Mouse (Mus musculus): ENCODE data around the gene S100a16. TPM values are rescaled to one million over a fixed set of nuclear protein-coding genes. Genes with fewer than 3 reads are reported as not detected.

S100a16 gene
- polyA plus RNA-seq, 1 experiment from 2014 or later: 244 TPM

GRCm38 (mm10) chr3:90513796-90514590, 23.1 kb upstream of the S100a16 start, which contains the start of the genes S100a1 and S100a13:
S100a1 (minus strand) TSS chr3:90514392.
S100a13 (plus strand) TSS chr3:90514435.
- no peaks in the 10 kb centered on the region for H3K36me3 ChIP-seq (ENCODE audit: control insufficient read depth, insufficient read depth, low read length)
- 7% methylated on average over 25 of the region's 25 CpGs for WGBS
- no peak within 1 kb of the TSS; the same call in 1 of the 2 replicates for H3K27ac ChIP-seq (ENCODE audit: low read length)

GRCm38 (mm10) chr3:90514691-90515090, 22.4 kb upstream of the S100a16 start:
- Histone ChIP-seq H3K27me3 (ENCODE audit: control insufficient read depth, insufficient read depth, low read length) (no peaks in the 10 kb centered on the region), H3K4me1 (ENCODE audit: control insufficient read depth, insufficient read depth, low read length) (peaks cover 6% of the 10 kb centered on the region), H3K9ac (replicated peaks; ENCODE audit: low read depth, low read length) (peak overlapping the region; percentile 38; the same call in 1 of the 2 replicates), H3K4me2 (replicated peaks; ENCODE audit: low read depth, low read length) (peak overlapping the region; percentile 75), H3K27ac (ENCODE audit: low read length) (no peak overlapping the region), H3K4me3 (ENCODE audit: low read depth, low read length) (peak overlapping the region; percentile 31), H3K36me3 (ENCODE audit: control insufficient read depth, insufficient read depth, low read length) (no peaks in the 10 kb centered on the region), H3K9me3 (ENCODE audit: control insufficient read depth, low read depth, low read length) (no peaks in the 10 kb centered on the region)
- 0% methylated on average over 10 of the region's 10 CpGs for WGBS
- peak; percentile 82 for ATAC-seq (ENCODE audit: insufficient number of reproducible peaks, insufficient read depth, low FRiP score, low read depth)

More at GRCm38 (mm10) chr3:90513796-90514590, 23.1 kb upstream of the S100a16 start, which contains the start of the genes S100a1 and S100a13:
- Histone ChIP-seq H3K9ac (replicated peaks; ENCODE audit: low read depth, low read length) (peak within 1 kb of the TSS; percentile 38; the same call in 1 of the 2 replicates), H3K4me2 (replicated peaks; ENCODE audit: low read depth, low read length) (peak within 1 kb of the TSS; percentile 75), H3K4me3 (ENCODE audit: low read depth, low read length) (peak within 1 kb of the TSS; percentile 31), H3K4me1 (ENCODE audit: control insufficient read depth, insufficient read depth, low read length) (peaks cover 6% of the 10 kb centered on the region), H3K9me3 (ENCODE audit: control insufficient read depth, low read depth, low read length) (no peaks in the 10 kb centered on the region), H3K27me3 (ENCODE audit: control insufficient read depth, insufficient read depth, low read length) (no peaks in the 10 kb centered on the region)
- ATAC-seq (ENCODE audit: insufficient number of reproducible peaks, insufficient read depth, low FRiP score, low read depth): peak; percentile 31

- Histone ChIP-seq H3K36me3 (ENCODE audit: control insufficient read depth, insufficient read depth, low read length) (no peaks in the 10 kb centered on the region), H3K4me2 (replicated peaks; ENCODE audit: low read depth, low read length) (peak overlapping the region; percentile 75), H3K27me3 (ENCODE audit: control insufficient read depth, insufficient read depth, low read length) (no peaks in the 10 kb centered on the region), H3K4me1 (ENCODE audit: control insufficient read depth, insufficient read depth, low read length) (peaks cover 6% of the 10 kb centered on the region), H3K4me3 (ENCODE audit: low read depth, low read length) (peak overlapping the region; percentile 31), H3K9ac (replicated peaks; ENCODE audit: low read depth, low read length) (peak overlapping the region; percentile 38; the same call in 1 of the 2 replicates), H3K27ac (ENCODE audit: low read length) (no peak overlapping the region), H3K9me3 (ENCODE audit: control insufficient read depth, low read depth, low read length) (no peaks in the 10 kb centered on the region)
- WGBS: 25% methylated on average over 1 of the region's 1 CpGs
- no peak for ATAC-seq (ENCODE audit: insufficient number of reproducible peaks, insufficient read depth, low FRiP score, low read depth)
Observed at GRCm38 (mm10) chr3:90515242-90515641, 21.8 kb upstream of the S100a16 start.

GRCm38 (mm10) chr3:90515789-90516188, 21.3 kb upstream of the S100a16 start:
- Histone ChIP-seq H3K9ac (replicated peaks; ENCODE audit: low read depth, low read length) (no peak overlapping the region), H3K27me3 (ENCODE audit: control insufficient read depth, insufficient read depth, low read length) (no peaks in the 10 kb centered on the region), H3K4me2 (replicated peaks; ENCODE audit: low read depth, low read length) (peak overlapping the region; percentile 75; the same call in 1 of the 2 replicates), H3K9me3 (ENCODE audit: control insufficient read depth, low read depth, low read length) (no peaks in the 10 kb centered on the region), H3K27ac (ENCODE audit: low read length) (no peak overlapping the region), H3K36me3 (ENCODE audit: control insufficient read depth, insufficient read depth, low read length) (no peaks in the 10 kb centered on the region), H3K4me3 (ENCODE audit: low read depth, low read length) (no peak overlapping the region), H3K4me1 (ENCODE audit: control insufficient read depth, insufficient read depth, low read length) (peaks cover 6% of the 10 kb centered on the region)
- WGBS: 89% methylated on average over 4 of the region's 4 CpGs
- no peak for ATAC-seq (ENCODE audit: insufficient number of reproducible peaks, insufficient read depth, low FRiP score, low read depth)

- Histone ChIP-seq H3K4me1 (ENCODE audit: control insufficient read depth, insufficient read depth, low read length) (peaks cover 6% of the 10 kb centered on the region), H3K27ac (ENCODE audit: low read length) (no peak overlapping the region), H3K4me3 (ENCODE audit: low read depth, low read length) (no peak overlapping the region), H3K4me2 (replicated peaks; ENCODE audit: low read depth, low read length) (no peak overlapping the region), H3K9ac (replicated peaks; ENCODE audit: low read depth, low read length) (no peak overlapping the region), H3K36me3 (ENCODE audit: control insufficient read depth, insufficient read depth, low read length) (no peaks in the 10 kb centered on the region), H3K27me3 (ENCODE audit: control insufficient read depth, insufficient read depth, low read length) (no peaks in the 10 kb centered on the region), H3K9me3 (ENCODE audit: control insufficient read depth, low read depth, low read length) (no peaks in the 10 kb centered on the region)
- no peak for ATAC-seq (ENCODE audit: insufficient number of reproducible peaks, insufficient read depth, low FRiP score, low read depth)
- 82% methylated on average over 4 of the region's 4 CpGs for WGBS
Observed at GRCm38 (mm10) chr3:90517711-90518110, 19.3 kb upstream of the S100a16 start.

- ATAC-seq (ENCODE audit: insufficient number of reproducible peaks, insufficient read depth, low FRiP score, low read depth): no peak
- no peaks in the 10 kb centered on the region for H3K9me3 ChIP-seq (ENCODE audit: control insufficient read depth, low read depth, low read length)
- H3K4me2 ChIP-seq (replicated peaks; ENCODE audit: low read depth, low read length): no peak overlapping the region
- H3K9ac ChIP-seq (replicated peaks; ENCODE audit: low read depth, low read length): no peak overlapping the region
- H3K4me1 ChIP-seq (ENCODE audit: control insufficient read depth, insufficient read depth, low read length): 0 out of 2 replicates have a peak, but pooled peaks cover 3% of the 10 kb centered on the region
- H3K27ac ChIP-seq (ENCODE audit: low read length): no peak overlapping the region
- H3K4me3 ChIP-seq (ENCODE audit: low read depth, low read length): no peak overlapping the region
- no peaks in the 10 kb centered on the region for H3K27me3 ChIP-seq (ENCODE audit: control insufficient read depth, insufficient read depth, low read length)
- no peaks in the 10 kb centered on the region for H3K36me3 ChIP-seq (ENCODE audit: control insufficient read depth, insufficient read depth, low read length)
- 45% methylated on average over 4 of the region's 4 CpGs for WGBS
Observed at GRCm38 (mm10) chr3:90525421-90525820, 11.6 kb upstream of the S100a16 start.

GRCm38 (mm10) chr3:90526076-90526475, 11.0 kb upstream of the S100a16 start:
- Histone ChIP-seq H3K36me3 (ENCODE audit: control insufficient read depth, insufficient read depth, low read length) (no peaks in the 10 kb centered on the region), H3K27me3 (ENCODE audit: control insufficient read depth, insufficient read depth, low read length) (no peaks in the 10 kb centered on the region), H3K4me2 (replicated peaks; ENCODE audit: low read depth, low read length) (no peak overlapping the region), H3K27ac (ENCODE audit: low read length) (peak overlapping the region; percentile 11; the same call in 1 of the 2 replicates), H3K4me1 (ENCODE audit: control insufficient read depth, insufficient read depth, low read length) (0 out of 2 replicates have a peak, but pooled peaks cover 3% of the 10 kb centered on the region), H3K9me3 (ENCODE audit: control insufficient read depth, low read depth, low read length) (no peaks in the 10 kb centered on the region), H3K4me3 (ENCODE audit: low read depth, low read length) (no peak overlapping the region), H3K9ac (replicated peaks; ENCODE audit: low read depth, low read length) (no peak overlapping the region)
- 65% methylated on average over 2 of the region's 2 CpGs for WGBS
- ATAC-seq (ENCODE audit: insufficient number of reproducible peaks, insufficient read depth, low FRiP score, low read depth): no peak

GRCm38 (mm10) chr3:90526580-90526979, 10.5 kb upstream of the S100a16 start, which contains the start of gene S100a14:
S100a14 (plus strand) TSS chr3:90526856.
- ATAC-seq (ENCODE audit: insufficient number of reproducible peaks, insufficient read depth, low FRiP score, low read depth): peak; percentile 84
- Histone ChIP-seq H3K27me3 (ENCODE audit: control insufficient read depth, insufficient read depth, low read length) (no peaks in the 10 kb centered on the region), H3K4me2 (replicated peaks; ENCODE audit: low read depth, low read length) (no peak within 1 kb of the TSS), H3K36me3 (ENCODE audit: control insufficient read depth, insufficient read depth, low read length) (no peaks in the 10 kb centered on the region), H3K4me1 (ENCODE audit: control insufficient read depth, insufficient read depth, low read length) (0 out of 2 replicates have a peak, but pooled peaks cover 3% of the 10 kb centered on the region), H3K9ac (replicated peaks; ENCODE audit: low read depth, low read length) (no peak within 1 kb of the TSS), H3K9me3 (ENCODE audit: control insufficient read depth, low read depth, low read length) (no peaks in the 10 kb centered on the region), H3K27ac (ENCODE audit: low read length) (peak within 1 kb of the TSS; percentile 11; the same call in 1 of the 2 replicates), H3K4me3 (ENCODE audit: low read depth, low read length) (no peak within 1 kb of the TSS)
- WGBS: 65% methylated on average over 5 of the region's 5 CpGs

Data from stomach, embryonic 14.5 days (tissue).